Mouse (Mus musculus): ENCODE measurements around the gene Usp3. TPM values are rescaled to one million over a fixed set of nuclear protein-coding genes. Genes with fewer than 3 reads are reported as not detected.

Gene Usp3
- polyA plus RNA-seq, 1 experiment from 2014 or later = 106 TPM

- H3K4me3 ChIP-seq (ENCODE audit: low read depth, low read length) = no peak overlapping the region
- H3K9ac ChIP-seq (ENCODE audit: low read length) = no peak overlapping the region
- H3K4me1 ChIP-seq (ENCODE audit: control insufficient read depth, insufficient read depth, low read length) = 0 out of 2 replicates have a peak, but pooled peaks cover 2% of the 10 kb centered on the region
- no peaks in the 10 kb centered on the region for H3K27me3 ChIP-seq (ENCODE audit: control insufficient read depth, insufficient read depth, low read length)
- no peak overlapping the region for H3K4me2 ChIP-seq (ENCODE audit: low read depth)
- ATAC-seq (ENCODE audit: insufficient read depth, low FRiP score, low TSS enrichment) (no peak), DNase-seq (ENCODE audit: low spot score) (no peak)
- no peaks in the 10 kb centered on the region for H3K9me3 ChIP-seq (ENCODE audit: control insufficient read depth, low read length)
- H3K27ac ChIP-seq (ENCODE audit: low read depth, low read length) = no peak overlapping the region
- 77% methylated on average over 12 of the region's 12 CpGs for WGBS
- no peaks in the 10 kb centered on the region for H3K36me3 ChIP-seq (ENCODE audit: control insufficient read depth, insufficient read depth, low read length)
Measured at GRCm38 (mm10) chr9:66606851-66607250, 13.9 kb upstream of the Usp3 start.

GRCm38 (mm10) chr9:66605876-66606750 is 13.2 kb upstream of the Usp3 start:
- WGBS = 82% methylated on average over 13 of the region's 13 CpGs
- Histone ChIP-seq H3K4me2 (ENCODE audit: low read depth) (no peak overlapping the region), H3K27ac (ENCODE audit: low read depth, low read length) (no peak overlapping the region)

GRCm38 (mm10) chr9:66604349-66605206 is 11.6 kb upstream of the Usp3 start:
- ATAC-seq (ENCODE audit: insufficient read depth, low FRiP score, low TSS enrichment) (no peak), DNase-seq (ENCODE audit: low spot score) (no peak)
- WGBS = 92% methylated on average over 8 of the region's 8 CpGs
- no peaks in the 10 kb centered on the region for H3K36me3 ChIP-seq (ENCODE audit: control insufficient read depth, insufficient read depth, low read length)
- no peak overlapping the region for H3K9ac ChIP-seq (ENCODE audit: low read length)
- H3K9me3 ChIP-seq (ENCODE audit: control insufficient read depth, low read length) = no peaks in the 10 kb centered on the region
- no peak overlapping the region for H3K27ac ChIP-seq (ENCODE audit: low read depth, low read length)
- no peak overlapping the region for H3K4me2 ChIP-seq (ENCODE audit: low read depth)
- H3K4me3 ChIP-seq (ENCODE audit: low read depth, low read length) = no peak overlapping the region
- no peaks in the 10 kb centered on the region for H3K4me1 ChIP-seq (ENCODE audit: control insufficient read depth, insufficient read depth, low read length)
- no peaks in the 10 kb centered on the region for H3K27me3 ChIP-seq (ENCODE audit: control insufficient read depth, insufficient read depth, low read length)

More at GRCm38 (mm10) chr9:66605876-66606750, 13.2 kb upstream of the Usp3 start:
- DNase-seq (ENCODE audit: low spot score) = no peak
- Histone ChIP-seq H3K36me3 (ENCODE audit: control insufficient read depth, insufficient read depth, low read length) (no peaks in the 10 kb centered on the region), H3K9me3 (ENCODE audit: control insufficient read depth, low read length) (no peaks in the 10 kb centered on the region), H3K27me3 (ENCODE audit: control insufficient read depth, insufficient read depth, low read length) (no peaks in the 10 kb centered on the region), H3K9ac (ENCODE audit: low read length) (no peak overlapping the region), H3K4me1 (ENCODE audit: control insufficient read depth, insufficient read depth, low read length) (no peaks in the 10 kb centered on the region), H3K4me3 (ENCODE audit: low read depth, low read length) (no peak overlapping the region)
- no peak for ATAC-seq (ENCODE audit: insufficient read depth, low FRiP score, low TSS enrichment)

GRCm38 (mm10) chr9:66603907-66604306 is 11.0 kb upstream of the Usp3 start:
- ATAC-seq (ENCODE audit: insufficient read depth, low FRiP score, low TSS enrichment) (no peak), DNase-seq (ENCODE audit: low spot score) (no peak)
- H3K36me3 ChIP-seq (ENCODE audit: control insufficient read depth, insufficient read depth, low read length) = no peaks in the 10 kb centered on the region
- H3K9ac ChIP-seq (ENCODE audit: low read length) = no peak overlapping the region
- H3K4me1 ChIP-seq (ENCODE audit: control insufficient read depth, insufficient read depth, low read length) = no peaks in the 10 kb centered on the region
- H3K4me3 ChIP-seq (ENCODE audit: low read depth, low read length) = no peak overlapping the region
- no peaks in the 10 kb centered on the region for H3K27me3 ChIP-seq (ENCODE audit: control insufficient read depth, insufficient read depth, low read length)
- 94% methylated on average over 1 of the region's 1 CpGs for WGBS
- no peak overlapping the region for H3K27ac ChIP-seq (ENCODE audit: low read depth, low read length)
- no peaks in the 10 kb centered on the region for H3K9me3 ChIP-seq (ENCODE audit: control insufficient read depth, low read length)
- no peak overlapping the region for H3K4me2 ChIP-seq (ENCODE audit: low read depth)

GRCm38 (mm10) chr9:66601006-66601405 is 8.1 kb upstream of the Usp3 start:
- no peaks in the 10 kb centered on the region for H3K9me3 ChIP-seq (ENCODE audit: control insufficient read depth, low read length)
- no peaks in the 10 kb centered on the region for H3K4me1 ChIP-seq (ENCODE audit: control insufficient read depth, insufficient read depth, low read length)
- no peaks in the 10 kb centered on the region for H3K27me3 ChIP-seq (ENCODE audit: control insufficient read depth, insufficient read depth, low read length)
- no peak overlapping the region for H3K4me3 ChIP-seq (ENCODE audit: low read depth, low read length)
- 82% methylated on average over 2 of the region's 2 CpGs for WGBS
- H3K4me2 ChIP-seq (ENCODE audit: low read depth) = no peak overlapping the region
- no peak for ATAC-seq (ENCODE audit: insufficient read depth, low FRiP score, low TSS enrichment)
- no peak overlapping the region for H3K27ac ChIP-seq (ENCODE audit: low read depth, low read length)
- no peak for DNase-seq (ENCODE audit: low spot score)
- H3K9ac ChIP-seq (ENCODE audit: low read length) = no peak overlapping the region
- no peaks in the 10 kb centered on the region for H3K36me3 ChIP-seq (ENCODE audit: control insufficient read depth, insufficient read depth, low read length)

GRCm38 (mm10) chr9:66600551-66600950 is 7.6 kb upstream of the Usp3 start:
- H3K4me1 ChIP-seq (ENCODE audit: control insufficient read depth, insufficient read depth, low read length) = no peaks in the 10 kb centered on the region
- H3K27ac ChIP-seq (ENCODE audit: low read depth, low read length) = no peak overlapping the region
- no peak overlapping the region for H3K9ac ChIP-seq (ENCODE audit: low read length)
- H3K4me2 ChIP-seq (ENCODE audit: low read depth) = no peak overlapping the region
- WGBS = 76% methylated on average over 2 of the region's 2 CpGs
- H3K4me3 ChIP-seq (ENCODE audit: low read depth, low read length) = no peak overlapping the region
- H3K9me3 ChIP-seq (ENCODE audit: control insufficient read depth, low read length) = no peaks in the 10 kb centered on the region
- no peak for ATAC-seq (ENCODE audit: insufficient read depth, low FRiP score, low TSS enrichment)
- H3K36me3 ChIP-seq (ENCODE audit: control insufficient read depth, insufficient read depth, low read length) = no peaks in the 10 kb centered on the region
- no peaks in the 10 kb centered on the region for H3K27me3 ChIP-seq (ENCODE audit: control insufficient read depth, insufficient read depth, low read length)
- DNase-seq (ENCODE audit: low spot score) = no peak

GRCm38 (mm10) chr9:66599577-66599976 is 6.6 kb upstream of the Usp3 start:
- ATAC-seq (ENCODE audit: insufficient read depth, low FRiP score, low TSS enrichment) = no peak
- WGBS = 5% methylated on average over 4 of the region's 4 CpGs
- H3K27ac ChIP-seq (ENCODE audit: low read depth, low read length) = no peak overlapping the region

GRCm38 (mm10) chr9:66598636-66599035 is 5.7 kb upstream of the Usp3 start:
- H3K9me3 ChIP-seq (ENCODE audit: control insufficient read depth, low read length) = no peaks in the 10 kb centered on the region
- WGBS = 59% methylated on average over 5 of the region's 5 CpGs
- H3K9ac ChIP-seq (ENCODE audit: low read length) = no peak overlapping the region
- no peak for DNase-seq (ENCODE audit: low spot score)
- no peaks in the 10 kb centered on the region; the same call in 1 of the 2 replicates for H3K4me1 ChIP-seq (ENCODE audit: control insufficient read depth, insufficient read depth, low read length)
- H3K36me3 ChIP-seq (ENCODE audit: control insufficient read depth, insufficient read depth, low read length) = no peaks in the 10 kb centered on the region
- no peaks in the 10 kb centered on the region for H3K27me3 ChIP-seq (ENCODE audit: control insufficient read depth, insufficient read depth, low read length)
- no peak overlapping the region for H3K27ac ChIP-seq (ENCODE audit: low read depth, low read length)
- H3K4me3 ChIP-seq (ENCODE audit: low read depth, low read length) = no peak overlapping the region
- H3K4me2 ChIP-seq (ENCODE audit: low read depth) = no peak overlapping the region
- no peak for ATAC-seq (ENCODE audit: insufficient read depth, low FRiP score, low TSS enrichment)

More at GRCm38 (mm10) chr9:66599577-66599976, 6.6 kb upstream of the Usp3 start:
- H3K9me3 ChIP-seq (ENCODE audit: control insufficient read depth, low read length) = no peaks in the 10 kb centered on the region
- no peak overlapping the region for H3K4me3 ChIP-seq (ENCODE audit: low read depth, low read length)
- H3K9ac ChIP-seq (ENCODE audit: low read length) = no peak overlapping the region
- no peaks in the 10 kb centered on the region for H3K27me3 ChIP-seq (ENCODE audit: control insufficient read depth, insufficient read depth, low read length)
- no peaks in the 10 kb centered on the region for H3K36me3 ChIP-seq (ENCODE audit: control insufficient read depth, insufficient read depth, low read length)
- H3K4me1 ChIP-seq (ENCODE audit: control insufficient read depth, insufficient read depth, low read length) = no peaks in the 10 kb centered on the region
- peak; percentile 51 for DNase-seq (ENCODE audit: low spot score)
- H3K4me2 ChIP-seq (ENCODE audit: low read depth) = no peak overlapping the region
